8 mouse cellular contexts compared by ENCODE assay signal in genomic region chr5:66620191-66620625, GRCm38 (mm10). TPM values are rescaled to one million over a fixed set of nuclear protein-coding genes. Genes with fewer than 3 reads are reported as not detected.
DNase-seq lines count a peak whose midpoint lies in the region; ATAC-seq and TF ChIP-seq lines count a peak whose summit lies in the region.

No protein-coding gene starts in this region.

- H3K27me3 ChIP-seq in ES-Bruce4 (ENCODE audit: control insufficient read depth, insufficient read depth, low read length, poor library complexity, severe bottlenecking), result no peaks in the 10 kb centered on the region
- no peaks in the 10 kb centered on the region for H3K27me3 ChIP-seq in forebrain, embryonic 16.5 days (replicated peaks; ENCODE audit: control insufficient read depth, insufficient read depth, low read length)
- peaks cover 4% of the 10 kb centered on the region; the same call in 1 of the 2 replicates for H3K27me3 ChIP-seq in liver, postnatal 0 days (ENCODE audit: insufficient read depth, low read length)

- no peaks in the 10 kb centered on the region for H3K9me3 ChIP-seq in ES-Bruce4 (replicated peaks; ENCODE audit: control insufficient read depth, insufficient read depth, low read length, poor library complexity, severe bottlenecking)
- H3K9me3 ChIP-seq in forebrain, embryonic 16.5 days (ENCODE audit: control insufficient read depth, low read length), result no peaks in the 10 kb centered on the region
- no peaks in the 10 kb centered on the region for H3K9me3 ChIP-seq in liver, postnatal 0 days (ENCODE audit: low read length)

- TF ChIP-seq EP300 in ES-Bruce4 (IDR thresholded peaks at IDR 0.05; ENCODE audit: insufficient read depth, low read depth, low read length), result 0 out of 2 replicates have a peak, but pooled peaks have one; percentile 14
- no peak for TF ChIP-seq EP300 in liver, postnatal 0 days (IDR thresholded peaks at IDR 0.05; ENCODE audit: low read depth)

- H3K4me3 ChIP-seq in ES-Bruce4 (ENCODE audit: low read depth, low read length), result peak overlapping the region; percentile 86
- H3K4me3 ChIP-seq in forebrain, embryonic 16.5 days (replicated peaks; ENCODE audit: low read length), result peak overlapping the region; percentile 67
- H3K4me3 ChIP-seq in liver, postnatal 0 days (ENCODE audit: low read depth, low read length), result peak overlapping the region; percentile 45

- peak; percentile 92 for DNase-seq in cerebellum, adult 11-12 months
- DNase-seq in heart, postnatal 14 days, result peak; percentile 89 to 91
- peak; percentile 73 to 84 for DNase-seq in layer of hippocampus, adult 18-20 months (ENCODE audit: low spot score in 2 of 2)
- peak; percentile 86 for DNase-seq in liver, postnatal 0 days
- peak; percentile 74 for DNase-seq in ovary, adult 18-20 months (ENCODE audit: low spot score)
- peak; percentile 83 for DNase-seq in thymus, postnatal 14 days

- no peaks in the 10 kb centered on the region for H3K36me3 ChIP-seq in ES-Bruce4 (ENCODE audit: control insufficient read depth, insufficient read depth, low read length, poor library complexity, severe bottlenecking)
- H3K36me3 ChIP-seq in forebrain, embryonic 16.5 days (ENCODE audit: control insufficient read depth, insufficient read depth), result no peaks in the 10 kb centered on the region
- no peaks in the 10 kb centered on the region for H3K36me3 ChIP-seq in liver, postnatal 0 days (replicated peaks; ENCODE audit: insufficient read depth, low read length)

- peak; percentile 35 for TF ChIP-seq POLR2A in ES-Bruce4 (IDR thresholded peaks at IDR 0.05; ENCODE audit: insufficient read depth, low read length)

- no peaks in the 10 kb centered on the region for H3K4me1 ChIP-seq in ES-Bruce4 (ENCODE audit: control insufficient read depth, insufficient read depth, low read length)
- peaks cover 31% of the 10 kb centered on the region for H3K4me1 ChIP-seq in forebrain, embryonic 16.5 days (replicated peaks; ENCODE audit: control insufficient read depth, insufficient read depth, low read length)
- peaks cover 3% of the 10 kb centered on the region for H3K4me1 ChIP-seq in liver, postnatal 0 days (ENCODE audit: insufficient read depth)

- peak overlapping the region; percentile 80 for H3K4me2 ChIP-seq in forebrain, embryonic 16.5 days (ENCODE audit: low read length)
- H3K4me2 ChIP-seq in liver, postnatal 0 days (ENCODE audit: low read depth, low read length), result peak overlapping the region; percentile 72

- ATAC-seq in forebrain, embryonic 16.5 days, result peak; percentile 43
- peak; percentile 70 for ATAC-seq in liver, postnatal 0 days

- H3K27ac ChIP-seq in ES-Bruce4 (ENCODE audit: insufficient read depth, low read length), result peak overlapping the region; percentile 93
- peak overlapping the region; percentile 57; the same call in 1 of the 2 replicates for H3K27ac ChIP-seq in forebrain, embryonic 16.5 days (ENCODE audit: low read length)
- peak overlapping the region; percentile 13 for H3K27ac ChIP-seq in liver, postnatal 0 days (ENCODE audit: low read depth)

- peak overlapping the region; percentile 53 for H3K9ac ChIP-seq in ES-Bruce4 (ENCODE audit: low read depth, poor library complexity, severe bottlenecking)
- peak overlapping the region; percentile 78 for H3K9ac ChIP-seq in forebrain, embryonic 16.5 days (replicated peaks; ENCODE audit: low read depth, low read length)
- H3K9ac ChIP-seq in liver, postnatal 0 days (replicated peaks), result peak overlapping the region; percentile 13

- under 1% methylated on average over 41 of the region's 41 CpGs for WGBS in forebrain, embryonic 16.5 days
- WGBS in liver, postnatal 0 days (ENCODE audit: insufficient replicate concordance), result under 1% methylated on average over 41 of the region's 41 CpGs

- peak; percentile 8 for TF ChIP-seq CTCF in ES-Bruce4 (IDR thresholded peaks at IDR 0.05; ENCODE audit: low read depth, low read length)
- peak; percentile 59 for TF ChIP-seq CTCF in liver, postnatal 0 days (IDR thresholded peaks at IDR 0.05; ENCODE audit: low read depth)

- intact Hi-C loops in heart, postnatal 14 days (cut with DNase I), result loop anchor here (5.0 kb wide), 1 partner anchor 57 kb away; the partner anchor contains the start of gene Uchl1

RNA-seq across cellular contexts. Expression of gene Apbb2, which starts 1.6 kb away (rescaled TPM):
- polyA plus RNA-seq in ES-Bruce4 (2011; ENCODE audit: insufficient read depth, insufficient read length, low read depth, missing spikeins), result 37.8 and 39.0 TPM in 2 replicates
- 92.2 and 99.1 TPM in 2 replicates for polyA plus RNA-seq in forebrain, embryonic 16.5 days (2015; fragmentation: Nextera tagmentation; extraction: Ambion mirVana)
- 10 to 100 TPM; 48.0 to 55.1 TPM for total RNA-seq in heart, postnatal 14 days (2021)
- total RNA-seq in layer of hippocampus, adult 18-20 months (2021), result 10 to 100 TPM; 55.9 to 59.5 TPM
- 5.3 and 5.6 TPM in 2 replicates for polyA plus RNA-seq in liver, postnatal 0 days (2015; fragmentation: Nextera tagmentation; extraction: Ambion mirVana)

RNA-seq across cellular contexts. Expression of gene Uchl1, which starts 55.7 kb away (rescaled TPM):
- 53.0 and 54.8 TPM in 2 replicates for polyA plus RNA-seq in ES-Bruce4 (2011; ENCODE audit: insufficient read depth, insufficient read length, low read depth, missing spikeins)
- polyA plus RNA-seq in forebrain, embryonic 16.5 days (2015; fragmentation: Nextera tagmentation; extraction: Ambion mirVana), result 1,188 and 1,480 TPM in 2 replicates
- 10 to 100 TPM; 13.8 to 14.1 TPM for total RNA-seq in heart, postnatal 14 days (2021)
- total RNA-seq in layer of hippocampus, adult 18-20 months (2021), result 100 to 1,000 TPM; 839 to 868 TPM
- polyA plus RNA-seq in liver, postnatal 0 days (2015; fragmentation: Nextera tagmentation; extraction: Ambion mirVana), result 2.1 and 2.7 TPM in 2 replicates

Comparison
In these comparisons a context has a peak if more than half of its experiments do, and no peak if none do; other contexts are left out.
1. Peak in every context shown above with its lines: DNase-seq, ATAC-seq, H3K4me3 ChIP-seq and H3K27ac ChIP-seq.
2. H3K27ac ChIP-seq: peak in every context shown above with its lines; median percentile 93 in ES-Bruce4; 57 in forebrain, embryonic 16.5 days; 13 in liver, postnatal 0 days.
3. H3K9ac ChIP-seq: peak in every context shown above with its lines; median percentile 78 in forebrain, embryonic 16.5 days; 53 in ES-Bruce4; 13 in liver, postnatal 0 days.
4. RNA of gene Uchl1, which starts 55.7 kb away (polyA plus RNA-seq): 1,188 to 1,480 TPM in forebrain, embryonic 16.5 days; 53.0 to 54.8 TPM in ES-Bruce4 and 2.1 to 2.7 TPM in liver, postnatal 0 days; every median in the first group is over 10 times any median in the second.